Mouse (Mus musculus) heart, embryonic 14.5 days (tissue): ENCODE results near the gene Gm9837. TPM values are rescaled to one million over a fixed set of nuclear protein-coding genes. Genes with fewer than 3 reads are reported as not detected.
A peak's percentile ranks its signal among the peaks of the same experiment; 100 is the strongest.

Source experiments
- ATAC-seq: fragments of 200-750 bp; cut with Nextera tagmentation; 2 replicates; pipeline ENCODE4 v1.8.0; 2017; ENCODE audit warnings: low read depth, moderate TSS enrichment; ENCODE audit not compliant: insufficient number of reproducible peaks, insufficient read depth, low FRiP score
- H3K27ac ChIP-seq, 2 experiments: fragments of 200-500 bp in 1 of 2; fragments of 300-500 bp in 1 of 2; sonication (generic) in 1 of 2; replicated peaks in 1 of 2; 2 replicates each; pipeline ENCODE4 v1.5.1; 2012 to 2014; ENCODE audit warnings: low read depth in 2 of 2, low read length in 2 of 2, control low read depth in 1 of 2, mild to moderate bottlenecking in 1 of 2, mixed read lengths in 1 of 2; ENCODE audit not compliant: control insufficient read depth in 1 of 2, insufficient read depth in 1 of 2
- H3K27me3 ChIP-seq: fragments of 300-500 bp; sonication (generic); 2 replicates; pipeline ENCODE4 v1.6.1; 2014; ENCODE audit warnings: mild to moderate bottlenecking, low read length, control low read depth; ENCODE audit not compliant: control insufficient read depth, insufficient read depth
- H3K36me3 ChIP-seq: fragments of 300-500 bp; sonication (generic); 2 replicates; pipeline ENCODE4 v1.6.1; 2014; ENCODE audit warnings: mild to moderate bottlenecking, control low read depth, low read length, mixed read lengths; ENCODE audit not compliant: control insufficient read depth, insufficient read depth
- H3K4me1 ChIP-seq, 2 experiments: fragments of 200-500 bp in 1 of 2; fragments of 300-500 bp in 1 of 2; sonication (generic) in 1 of 2; 2 replicates each; pipeline ENCODE4 v1.6.1; 2012 to 2014; ENCODE audit warnings: low read length in 2 of 2, control low read depth in 1 of 2, mixed read lengths in 1 of 2; ENCODE audit not compliant: control insufficient read depth in 2 of 2, insufficient read depth in 2 of 2
- H3K4me2 ChIP-seq: fragments of 300-500 bp; sonication (generic); 2 replicates; pipeline ENCODE4 v1.6.1; 2014; ENCODE audit warnings: mild to moderate bottlenecking, low read length
- H3K4me3 ChIP-seq, 2 experiments: fragments of 200-500 bp in 1 of 2; fragments of 300-500 bp in 1 of 2; sonication (generic) in 1 of 2; 2 replicates each; pipeline ENCODE4 v1.5.1; 2012 to 2014; ENCODE audit warnings: low read length in 2 of 2, mild to moderate bottlenecking in 2 of 2, control low read depth in 1 of 2, low read depth in 1 of 2, moderate library complexity in 1 of 2; ENCODE audit not compliant: control insufficient read depth in 1 of 2, insufficient read depth in 1 of 2
- H3K9ac ChIP-seq: fragments of 300-500 bp; sonication (generic); 2 replicates; pipeline ENCODE4 v1.6.1; 2014; ENCODE audit warnings: mild to moderate bottlenecking, low read length
- H3K9me3 ChIP-seq: fragments of 300-500 bp; sonication (generic); 2 replicates; pipeline ENCODE4 v1.6.1; 2016; ENCODE audit warnings: low read length, control low read depth; ENCODE audit not compliant: control insufficient read depth
- WGBS: fragments of 180-500 bp; shearing (Covaris S2); extraction: QIAGEN DNeasy Blood & Tissue Kit; methylation state at CpG from one replicate; pipeline ENCODE4 v1.1.7; 2014; 5-methylcytosine and 5-hydroxymethylcytosine counted together
- polyA plus RNA-seq: library from polyadenylated mRNA; unstranded; fragments of >200 nt; fragmentation: Nextera tagmentation; extraction: Ambion mirVana; gene quantifications from 2 replicates; pipeline ENCODE4 v1.2.1, GENCODE M21; 2014

The Gm9837 gene
- polyA plus RNA-seq, 1 experiment from 2014 or later: not detected

GRCm38 (mm10) chr11:53507098-53507805, 37.0 kb upstream of the Gm9837 start:
- H3K4me2 ChIP-seq: no peak overlapping the region
- no peak overlapping the region for H3K4me3 ChIP-seq
- 88% methylated on average over 9 of the region's 9 CpGs for WGBS
- H3K27ac ChIP-seq: no peak overlapping the region
- no peak overlapping the region for H3K9ac ChIP-seq
- no peaks in the 10 kb centered on the region for H3K36me3 ChIP-seq
- H3K4me1 ChIP-seq: no peaks in the 10 kb centered on the region; a peak in 1 of 4 replicates
- no peaks in the 10 kb centered on the region for H3K9me3 ChIP-seq
- H3K27me3 ChIP-seq: no peaks in the 10 kb centered on the region
- ATAC-seq: no peak

GRCm38 (mm10) chr11:53505026-53505663, 34.9 kb upstream of the Gm9837 start:
- no peak overlapping the region for H3K4me2 ChIP-seq
- no peak overlapping the region for H3K4me3 ChIP-seq
- ATAC-seq: no peak
- no peaks in the 10 kb centered on the region for H3K36me3 ChIP-seq
- H3K9ac ChIP-seq: no peak overlapping the region
- H3K9me3 ChIP-seq: no peaks in the 10 kb centered on the region
- 73% methylated on average over 5 of the region's 5 CpGs for WGBS
- H3K27ac ChIP-seq: no peak overlapping the region
- H3K4me1 ChIP-seq: peaks cover 4 to 5% of the 10 kb centered on the region in 2 experiments; a peak in 2 of 4 replicates
- no peaks in the 10 kb centered on the region for H3K27me3 ChIP-seq

- peaks cover 4 to 5% of the 10 kb centered on the region in 2 experiments; a peak in 2 of 4 replicates for H3K4me1 ChIP-seq
- H3K4me3 ChIP-seq: no peak overlapping the region
- H3K4me2 ChIP-seq: no peak overlapping the region
- no peak overlapping the region for H3K27ac ChIP-seq
- H3K9me3 ChIP-seq: no peaks in the 10 kb centered on the region
- WGBS: 89% methylated on average over 8 of the region's 8 CpGs
- no peaks in the 10 kb centered on the region for H3K36me3 ChIP-seq
- no peaks in the 10 kb centered on the region for H3K27me3 ChIP-seq
- H3K9ac ChIP-seq: no peak overlapping the region
- no peak for ATAC-seq
These were observed 34.1 kb upstream of the Gm9837 start for GRCm38 (mm10) chr11:53504376-53504775.

GRCm38 (mm10) chr11:53503738-53504137, 33.5 kb upstream of the Gm9837 start:
- peaks cover 4 to 5% of the 10 kb centered on the region in 2 experiments; a peak in 2 of 4 replicates for H3K4me1 ChIP-seq
- 64% methylated on average over 5 of the region's 5 CpGs for WGBS
- ATAC-seq: no peak

DNA sequence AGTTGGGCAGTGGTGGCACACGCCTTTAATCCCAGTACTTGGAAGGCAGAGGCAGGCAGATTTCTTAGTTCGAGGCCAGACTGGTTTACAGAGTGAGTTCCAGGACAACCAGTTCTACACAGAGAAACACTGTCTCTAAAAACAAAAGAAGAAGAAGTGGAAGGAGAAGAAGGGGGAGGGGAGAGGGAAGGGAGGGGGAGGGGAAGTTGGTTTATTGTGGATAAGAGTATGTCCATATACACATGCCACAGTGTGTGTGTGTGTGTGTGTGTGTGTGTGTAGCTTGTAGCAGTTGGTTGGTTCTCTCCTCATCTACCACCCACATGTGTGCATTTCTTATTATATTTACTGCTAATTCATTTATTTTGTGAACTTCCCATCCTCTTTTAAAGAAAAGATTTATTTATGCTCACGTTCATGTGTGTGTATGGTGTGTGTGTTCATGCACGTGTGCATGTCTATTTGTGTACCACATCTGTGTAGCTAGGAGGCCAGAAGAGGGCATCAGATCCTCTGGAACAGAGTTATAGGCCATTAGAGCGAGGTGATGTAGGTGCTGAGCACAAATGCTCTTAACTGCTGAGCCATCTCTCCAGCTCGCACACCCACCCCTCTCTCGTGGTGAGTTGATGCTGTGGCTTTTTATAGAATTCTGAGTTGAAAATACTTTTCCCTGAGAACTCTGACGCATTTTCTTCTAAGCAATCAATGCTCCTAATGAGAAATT, 31.9 kb upstream of the Gm9837 start:
- Histone ChIP-seq H3K9ac (no peak overlapping the region), H3K27ac (no peak overlapping the region), H3K9me3 (no peaks in the 10 kb centered on the region), H3K4me2 (no peak overlapping the region), H3K4me3 (no peak overlapping the region), H3K36me3 (no peaks in the 10 kb centered on the region), H3K27me3 (no peaks in the 10 kb centered on the region), H3K4me1 (peaks cover 4 to 5% of the 10 kb centered on the region in 2 experiments; a peak in 2 of 4 replicates)
- 67% methylated on average over 8 of the region's 8 CpGs for WGBS
- no peak for ATAC-seq

More at GRCm38 (mm10) chr11:53503738-53504137, 33.5 kb upstream of the Gm9837 start:
- H3K36me3 ChIP-seq: no peaks in the 10 kb centered on the region
- H3K4me3 ChIP-seq: no peak overlapping the region
- H3K27me3 ChIP-seq: no peaks in the 10 kb centered on the region
- no peak overlapping the region for H3K9ac ChIP-seq
- H3K9me3 ChIP-seq: no peaks in the 10 kb centered on the region
- H3K4me2 ChIP-seq: no peak overlapping the region
- H3K27ac ChIP-seq: no peak overlapping the region

DNA sequence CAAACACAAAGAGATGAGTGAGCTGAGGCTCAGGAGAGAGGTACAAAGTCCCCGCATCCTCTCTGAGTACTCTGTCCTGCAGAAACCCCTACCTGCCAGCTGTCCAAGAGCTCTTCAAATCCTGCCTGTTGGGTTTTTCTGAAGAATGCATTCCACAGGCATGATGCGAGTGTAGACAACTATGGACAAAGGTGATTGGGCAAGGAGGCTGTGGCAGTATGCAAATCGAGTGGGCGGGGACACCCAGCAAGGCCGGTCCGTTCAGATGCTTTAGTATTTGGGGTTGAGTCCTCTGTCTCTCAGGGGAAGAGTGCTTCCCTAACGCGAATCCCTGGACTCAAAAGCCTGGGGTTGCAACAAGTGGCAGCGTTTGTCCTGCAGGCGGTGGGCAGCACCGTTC, 30.3 kb upstream of the Gm9837 start:
- no peak overlapping the region for H3K4me3 ChIP-seq
- 8% methylated on average over 11 of the region's 11 CpGs for WGBS
- no peaks in the 10 kb centered on the region for H3K36me3 ChIP-seq

DNA sequence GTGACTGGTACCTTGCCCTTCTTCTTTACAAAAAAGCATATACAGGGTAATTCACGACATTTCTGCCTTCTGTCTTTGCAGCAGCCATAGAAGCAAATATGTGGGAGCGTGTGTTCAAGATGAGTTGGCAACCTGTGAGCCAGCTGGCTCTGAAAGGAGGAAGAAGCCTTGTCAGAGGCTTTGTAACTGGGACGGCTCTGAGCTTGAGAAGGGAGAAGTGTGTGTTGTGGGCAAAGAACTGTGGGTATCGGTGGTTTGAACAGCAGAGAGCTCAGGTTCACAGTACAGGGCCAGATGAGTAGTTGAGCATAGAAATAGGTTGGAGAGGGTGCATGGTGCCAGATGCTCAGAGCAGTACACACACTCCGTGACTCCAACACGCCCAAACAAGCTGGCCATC, 26.7 kb upstream of the Gm9837 start:
- H3K27me3 ChIP-seq: no peaks in the 10 kb centered on the region
- no peaks in the 10 kb centered on the region for H3K9me3 ChIP-seq
- WGBS: 77% methylated on average over 6 of the region's 6 CpGs
- H3K4me2 ChIP-seq: no peak overlapping the region
- no peaks in the 10 kb centered on the region for H3K36me3 ChIP-seq
- H3K4me1 ChIP-seq: peaks cover 4 to 7% of the 10 kb centered on the region in 2 experiments; a peak in 2 of 4 replicates
- H3K9ac ChIP-seq: no peak overlapping the region
- no peak overlapping the region for H3K27ac ChIP-seq
- no peak overlapping the region for H3K4me3 ChIP-seq
- ATAC-seq: no peak

More for the DNA sequence above, 30.3 kb upstream of the Gm9837 start:
- no peak for ATAC-seq
- Histone ChIP-seq H3K9ac (no peak overlapping the region), H3K9me3 (no peaks in the 10 kb centered on the region), H3K27me3 (no peaks in the 10 kb centered on the region), H3K4me1 (peaks cover 4 to 5% of the 10 kb centered on the region in 2 experiments; a peak in 2 of 4 replicates), H3K4me2 (peak overlapping the region; percentile 52), H3K27ac (no peak overlapping the region)
